Mouse (Mus musculus) common myeloid progenitor, adult 5-6 weeks (primary cell): Measurements from ENCODE around the gene Hoxb8. TPM values are rescaled to one million over a fixed set of nuclear protein-coding genes. Genes with fewer than 3 reads are reported as not detected.

Experiments
- ATAC-seq: replicated peaks from 2 replicates; pipeline ENCODE4 v1.8.0; 2016; ENCODE audit warnings: low read depth, mild to moderate bottlenecking, moderate TSS enrichment, inconsistent platforms; ENCODE audit not compliant: poor library complexity, severe bottlenecking
- total RNA-seq: library from RNA; stranded (forward); fragments of 200-1000, 187-1606 nt; gene quantifications from 2 replicates; pipeline ENCODE4 v1.2.3, GENCODE M21; 2017

The Hoxb8 gene
- total RNA-seq, 1 experiment from 2014 or later = not detected

GRCm38 (mm10) chr11:96267021-96267920 lies 14.4 kb upstream of the Hoxb8 start:
- no peak for ATAC-seq

- ATAC-seq = no peak
Observed at GRCm38 (mm10) chr11:96268031-96268745, 13.5 kb upstream of the Hoxb8 start.

- ATAC-seq = no peak
Observed at GRCm38 (mm10) chr11:96269869-96270268, 11.8 kb upstream of the Hoxb8 start.

GRCm38 (mm10) chr11:96270996-96271540 lies 10.6 kb upstream of the Hoxb8 start, which contains the start of gene Hoxb9:
TSS of gene Hoxb9 (plus strand) at chr11:96271457.
- ATAC-seq = peak; percentile 42; the same call in 1 of the 2 replicates

- ATAC-seq = no peak
Observed at GRCm38 (mm10) chr11:96271541-96272011, 10.1 kb upstream of the Hoxb8 start.

- ATAC-seq = no peak
Observed at GRCm38 (mm10) chr11:96272024-96272921, 9.4 kb upstream of the Hoxb8 start.

- ATAC-seq = no peak
Observed at GRCm38 (mm10) chr11:96274428-96274827, 7.3 kb upstream of the Hoxb8 start.

GRCm38 (mm10) chr11:96275896-96276295 lies 5.8 kb upstream of the Hoxb8 start:
- no peak for ATAC-seq

- no peak for ATAC-seq
Observed at GRCm38 (mm10) chr11:96277151-96278044, 4.3 kb upstream of the Hoxb8 start.

- no peak for ATAC-seq
Observed at GRCm38 (mm10) chr11:96278324-96278723, 3.4 kb upstream of the Hoxb8 start.

GRCm38 (mm10) chr11:96278773-96279172 lies 2.9 kb upstream of the Hoxb8 start:
- ATAC-seq = peak; percentile 87

GRCm38 (mm10) chr11:96279421-96280233 lies 2.1 kb upstream of the Hoxb8 start:
- no peak for ATAC-seq

- no peak for ATAC-seq
Observed at GRCm38 (mm10) chr11:96280399-96281378, 1.0 kb upstream of the Hoxb8 start.

- no peak for ATAC-seq
Observed at GRCm38 (mm10) chr11:96281396-96281795, 309 bp upstream of the Hoxb8 start.

- ATAC-seq = no peak
Observed at GRCm38 (mm10) chr11:96282795-96283430, 1.2 kb downstream of the Hoxb8 start.

GRCm38 (mm10) chr11:96284041-96284749 lies 2.5 kb downstream of the Hoxb8 start:
- ATAC-seq = peak; percentile 52; the same call in 1 of the 2 replicates
